Mouse (Mus musculus): ENCODE data around the gene Oas1g. TPM values are rescaled to one million over a fixed set of nuclear protein-coding genes. Genes with fewer than 3 reads are reported as not detected.
"Not testable (repeated sequence)": the region's sequence is repeated elsewhere in the genome, so short reads cannot be mapped to it uniquely, and the experiment has no call there.

Oas1g gene
- polyA plus RNA-seq, 1 experiment from 2014 or later = not detected

DNA sequence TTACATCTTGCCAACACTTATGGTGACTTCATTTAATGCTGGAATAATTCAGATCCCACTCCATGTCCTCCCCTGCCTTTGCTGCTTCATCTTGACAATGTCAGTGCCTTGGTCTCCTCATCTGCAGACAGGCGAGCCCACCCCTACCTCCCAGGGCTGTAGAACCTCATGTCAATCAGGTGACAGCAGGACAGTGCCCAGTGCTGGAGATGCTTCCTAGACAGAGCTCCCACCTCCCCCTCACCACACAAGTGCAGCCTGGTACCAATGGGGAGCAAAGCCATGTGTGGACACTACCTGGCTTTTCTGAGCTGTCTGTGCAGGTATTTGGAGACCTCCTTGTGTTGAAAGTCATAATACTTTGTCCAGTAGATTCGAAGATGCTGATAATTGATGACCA lies 8.6 kb downstream of the Oas1g start:
- H3K4me1 ChIP-seq; H3K27me3 ChIP-seq (ENCODE audit: insufficient read depth, poor library complexity, severe bottlenecking); H3K27ac ChIP-seq; H3K4me3 ChIP-seq; H3K36me3 ChIP-seq; H3K9me3 ChIP-seq: not testable (repeated sequence)
- WGBS = 65% methylated on average over 2 of the region's 2 CpGs
- DNase-seq (ENCODE audit: low spot score) = peak; percentile 52

DNA sequence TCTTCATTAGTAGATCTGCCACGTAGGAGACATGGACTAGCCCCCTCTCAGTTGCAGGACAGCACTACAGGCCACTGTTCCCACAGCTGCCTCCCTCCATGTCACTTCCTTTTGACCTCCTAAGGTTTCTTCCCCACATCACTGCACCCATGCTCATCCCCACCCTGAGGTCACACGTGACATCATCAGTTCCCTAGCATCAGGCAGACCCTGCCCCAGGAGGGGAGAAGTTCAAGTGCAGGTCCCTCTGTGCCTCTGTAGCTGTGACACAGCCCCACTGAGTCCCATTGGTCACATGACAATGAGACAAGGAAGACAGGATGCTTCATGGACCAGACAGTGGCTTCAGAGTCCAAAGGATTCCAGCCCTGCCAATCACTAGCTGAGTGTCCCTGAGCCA lies 10.0 kb downstream of the Oas1g start:
- not testable (repeated sequence) for H3K4me1 ChIP-seq; H3K9me3 ChIP-seq; H3K27me3 ChIP-seq (ENCODE audit: insufficient read depth, poor library complexity, severe bottlenecking); H3K27ac ChIP-seq; H3K4me3 ChIP-seq; H3K36me3 ChIP-seq
- 57% methylated on average over 2 of the region's 2 CpGs for WGBS
- DNase-seq (ENCODE audit: low spot score) = peak; percentile 27

DNA sequence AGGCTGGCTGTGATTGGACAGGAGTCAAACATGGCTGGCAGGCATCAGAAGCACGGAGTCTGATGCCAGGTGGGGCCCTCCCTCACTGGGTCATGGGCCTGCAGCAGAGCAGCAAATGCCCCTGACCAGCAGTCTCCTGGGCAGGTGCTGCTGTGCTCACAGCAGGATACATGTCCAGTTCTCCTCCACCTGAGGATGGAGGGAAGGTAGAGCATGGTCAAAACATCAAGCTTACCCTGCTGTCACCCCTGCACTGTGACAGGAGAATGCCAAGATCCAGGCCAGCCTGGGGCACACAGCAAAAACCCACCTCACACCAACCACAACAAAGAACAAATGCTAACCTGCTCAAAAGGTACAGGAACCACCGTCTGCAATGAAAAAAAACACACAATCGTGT lies 10.6 kb downstream of the Oas1g start:
- not testable (repeated sequence) for H3K9me3 ChIP-seq; DNase-seq (ENCODE audit: low spot score); H3K4me1 ChIP-seq; H3K4me3 ChIP-seq; H3K27ac ChIP-seq; H3K27me3 ChIP-seq (ENCODE audit: insufficient read depth, poor library complexity, severe bottlenecking); H3K36me3 ChIP-seq
- 62% methylated on average over 2 of the region's 3 CpGs for WGBS

GRCm38 (mm10) chr5:120871469-120871868 lies 15.9 kb downstream of the Oas1g start:
- Histone ChIP-seq H3K9me3 (no peaks in the 10 kb centered on the region), H3K4me3 (no peak overlapping the region), H3K4me1 (no peaks in the 10 kb centered on the region), H3K27me3 (ENCODE audit: insufficient read depth, poor library complexity, severe bottlenecking) (peaks cover 13% of the 10 kb centered on the region; the same call in 1 of the 2 replicates), H3K36me3 (no peaks in the 10 kb centered on the region), H3K27ac (no peak overlapping the region)
- DNase-seq (ENCODE audit: low spot score) = peak; percentile 60
- WGBS = 60% methylated on average over 2 of the region's 2 CpGs

DNA sequence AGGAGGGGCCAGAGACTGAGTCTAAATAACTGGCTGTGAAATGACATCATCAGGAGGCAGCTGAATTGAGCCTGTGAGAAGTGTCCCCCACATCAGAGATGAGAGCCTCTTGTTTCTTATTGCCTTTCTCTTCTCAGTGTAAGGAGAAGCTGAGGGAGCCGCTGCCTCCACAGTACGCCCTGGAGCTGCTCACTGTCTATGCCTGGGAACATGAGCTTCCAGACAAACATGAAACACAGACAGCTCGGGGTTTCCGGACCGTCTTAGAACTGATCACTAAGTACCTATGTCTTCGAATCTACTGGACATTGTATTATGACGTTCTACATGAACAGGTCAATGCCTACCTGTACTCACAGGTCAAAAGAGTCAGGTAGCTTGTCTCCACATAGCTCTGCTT lies 16.6 kb downstream of the Oas1g start:
- H3K36me3 ChIP-seq = no peaks in the 10 kb centered on the region
- WGBS = 79% methylated on average over 7 of the region's 7 CpGs
- peaks cover 13% of the 10 kb centered on the region; the same call in 1 of the 2 replicates for H3K27me3 ChIP-seq (ENCODE audit: insufficient read depth, poor library complexity, severe bottlenecking)
- no peak overlapping the region for H3K27ac ChIP-seq
- DNase-seq (ENCODE audit: low spot score) = peak; percentile 66
- H3K9me3 ChIP-seq = no peaks in the 10 kb centered on the region
- H3K4me3 ChIP-seq = no peak overlapping the region
- H3K4me1 ChIP-seq = no peaks in the 10 kb centered on the region

DNA sequence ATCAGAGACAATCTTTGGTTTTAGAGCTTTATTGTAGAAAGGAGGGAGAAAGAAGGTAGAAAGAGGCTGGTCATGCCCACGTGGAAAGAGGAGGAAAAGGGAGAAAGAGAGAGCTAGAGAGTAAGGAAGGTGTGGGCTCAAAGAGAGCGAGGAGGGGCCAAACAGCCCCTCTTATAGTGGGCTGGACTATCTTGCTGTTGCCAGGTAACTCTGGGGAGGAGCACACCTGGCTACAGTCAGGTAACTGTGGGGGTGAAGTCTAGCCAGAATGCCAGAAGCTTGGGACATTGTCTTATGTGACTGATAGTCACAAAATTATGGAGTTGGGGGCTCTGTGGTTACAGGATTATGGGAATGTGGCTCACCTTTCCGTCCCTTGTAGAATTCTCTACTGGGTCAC lies 17.3 kb downstream of the Oas1g start:
- Histone ChIP-seq H3K4me3 (no peak overlapping the region), H3K27ac (no peak overlapping the region), H3K27me3 (ENCODE audit: insufficient read depth, poor library complexity, severe bottlenecking) (peaks cover 13% of the 10 kb centered on the region; the same call in 1 of the 2 replicates), H3K36me3 (no peaks in the 10 kb centered on the region), H3K4me1 (no peaks in the 10 kb centered on the region), H3K9me3 (no peaks in the 10 kb centered on the region)
- 68% methylated on average over 3 of the region's 3 CpGs for WGBS
- DNase-seq (ENCODE audit: low spot score) = peak; percentile 56

- DNase-seq (ENCODE audit: low spot score) = peak; percentile 65
- Histone ChIP-seq H3K4me3 (no peak overlapping the region), H3K4me1 (no peaks in the 10 kb centered on the region), H3K27ac (no peak overlapping the region), H3K36me3 (no peaks in the 10 kb centered on the region), H3K27me3 (ENCODE audit: insufficient read depth, poor library complexity, severe bottlenecking) (peaks cover 13% of the 10 kb centered on the region; the same call in 1 of the 2 replicates), H3K9me3 (no peaks in the 10 kb centered on the region)
- WGBS = 69% methylated on average over 7 of the region's 7 CpGs
These were observed 17.9 kb downstream of the Oas1g start for GRCm38 (mm10) chr5:120869436-120870015.

GRCm38 (mm10) chr5:120865336-120865860 lies 22.0 kb downstream of the Oas1g start:
- peak; percentile 73 for DNase-seq (ENCODE audit: low spot score)
- WGBS = 52% methylated on average over 3 of the region's 3 CpGs
- H3K9me3 ChIP-seq = no peaks in the 10 kb centered on the region

DNA sequence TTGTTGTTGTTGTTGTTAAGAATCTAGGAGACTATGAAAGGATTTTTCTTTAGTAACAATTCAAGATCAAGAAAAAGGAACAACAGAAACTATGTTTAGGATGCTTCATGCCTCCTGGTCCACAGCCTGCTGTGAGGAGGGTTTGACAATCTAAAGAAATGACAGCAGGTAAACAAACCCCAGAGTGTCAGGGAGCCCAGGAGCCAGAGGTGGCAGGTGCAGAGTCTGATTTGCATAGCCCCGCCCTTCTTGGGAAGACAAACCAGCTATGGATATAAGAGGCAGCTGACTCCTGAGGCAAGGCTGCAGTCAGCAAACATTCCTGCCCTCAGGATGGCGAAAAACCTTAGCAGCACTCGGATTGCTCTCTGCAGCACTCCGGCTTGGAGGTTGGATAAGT lies 26.3 kb downstream of the Oas1g start, which contains the start of gene Oas1h:
Gene Oas1h (plus strand): TSS at position 301 of the 400 bp plus-strand sequence.
- no peaks in the 10 kb centered on the region for H3K36me3 ChIP-seq
- no peak for DNase-seq (ENCODE audit: low spot score)
- H3K4me3 ChIP-seq = no peak within 1 kb of the TSS
- WGBS = 56% methylated on average over 4 of the region's 4 CpGs
- no peak within 1 kb of the TSS for H3K27ac ChIP-seq
- no peaks in the 10 kb centered on the region for H3K4me1 ChIP-seq
- no peaks in the 10 kb centered on the region for H3K9me3 ChIP-seq
- no peaks in the 10 kb centered on the region; the same call in 1 of the 2 replicates for H3K27me3 ChIP-seq (ENCODE audit: insufficient read depth, poor library complexity, severe bottlenecking)

More at GRCm38 (mm10) chr5:120865336-120865860, 22.0 kb downstream of the Oas1g start:
- Histone ChIP-seq H3K36me3 (no peaks in the 10 kb centered on the region), H3K27ac (no peak overlapping the region), H3K27me3 (ENCODE audit: insufficient read depth, poor library complexity, severe bottlenecking) (peaks cover 13% of the 10 kb centered on the region; the same call in 1 of the 2 replicates), H3K4me3 (no peak overlapping the region), H3K4me1 (no peaks in the 10 kb centered on the region)

GRCm38 (mm10) chr5:120859241-120859640 lies 28.2 kb downstream of the Oas1g start:
- Histone ChIP-seq H3K27ac (no peak overlapping the region), H3K9me3 (0 out of 2 replicates have a peak, but pooled peaks cover 3% of the 10 kb centered on the region), H3K4me1 (no peaks in the 10 kb centered on the region), H3K4me3 (no peak overlapping the region), H3K36me3 (no peaks in the 10 kb centered on the region), H3K27me3 (ENCODE audit: insufficient read depth, poor library complexity, severe bottlenecking) (no peaks in the 10 kb centered on the region; the same call in 1 of the 2 replicates)
- DNase-seq (ENCODE audit: low spot score) = no peak
- WGBS = 56% methylated on average over 2 of the region's 2 CpGs

DNA sequence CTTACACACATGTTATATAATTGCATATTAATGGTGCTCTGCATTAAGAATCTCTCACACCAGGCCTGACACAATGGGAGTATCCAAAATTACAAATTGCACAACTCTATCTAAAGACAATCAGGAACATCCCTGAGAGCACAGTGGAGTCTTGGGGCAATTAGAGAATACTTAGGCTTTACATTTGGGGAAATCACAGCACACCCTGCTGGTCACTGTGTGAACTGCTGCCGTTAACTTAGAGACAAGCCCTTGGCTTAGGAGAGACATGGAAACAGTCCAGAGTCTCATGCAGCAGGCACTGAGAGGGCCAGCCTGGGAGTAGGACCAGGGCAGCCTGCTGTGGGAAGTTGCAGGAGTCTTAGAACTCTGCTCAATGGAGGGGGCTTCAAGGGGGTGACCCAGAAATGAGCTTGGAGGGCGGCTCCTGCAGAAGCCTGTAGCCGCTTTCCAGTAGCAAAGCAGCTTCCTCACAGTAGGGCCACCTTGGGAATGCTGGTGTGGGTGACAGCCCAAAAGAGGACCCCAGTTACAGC lies 37.7 kb downstream of the Oas1g start:
- WGBS = 57% methylated on average over 3 of the region's 3 CpGs

GRCm38 (mm10) chr5:120847067-120847466 lies 40.3 kb downstream of the Oas1g start, which contains the start of gene Oas1f:
Gene Oas1f, plus strand, starts transcription at chr5:120847367.
- DNase-seq (ENCODE audit: low spot score) = no peak
- H3K4me3 ChIP-seq = no peak within 1 kb of the TSS
- H3K36me3 ChIP-seq = no peaks in the 10 kb centered on the region
- no peak within 1 kb of the TSS for H3K27ac ChIP-seq
- H3K27me3 ChIP-seq (ENCODE audit: insufficient read depth, poor library complexity, severe bottlenecking) = 0 out of 2 replicates have a peak, but pooled peaks cover 4% of the 10 kb centered on the region
- no peaks in the 10 kb centered on the region for H3K9me3 ChIP-seq
- 80% methylated on average over 4 of the region's 4 CpGs for WGBS
- H3K4me1 ChIP-seq = no peaks in the 10 kb centered on the region

More for the DNA sequence above, 37.7 kb downstream of the Oas1g start:
- H3K9me3 ChIP-seq = 0 out of 2 replicates have a peak, but pooled peaks cover 6% of the 10 kb centered on the region
- H3K4me1 ChIP-seq = no peaks in the 10 kb centered on the region
- no peak overlapping the region for H3K4me3 ChIP-seq
- H3K36me3 ChIP-seq = no peaks in the 10 kb centered on the region
- no peak overlapping the region for H3K27ac ChIP-seq
- 0 out of 2 replicates have a peak, but pooled peaks cover 4% of the 10 kb centered on the region for H3K27me3 ChIP-seq (ENCODE audit: insufficient read depth, poor library complexity, severe bottlenecking)
- DNase-seq (ENCODE audit: low spot score) = no peak

DNA sequence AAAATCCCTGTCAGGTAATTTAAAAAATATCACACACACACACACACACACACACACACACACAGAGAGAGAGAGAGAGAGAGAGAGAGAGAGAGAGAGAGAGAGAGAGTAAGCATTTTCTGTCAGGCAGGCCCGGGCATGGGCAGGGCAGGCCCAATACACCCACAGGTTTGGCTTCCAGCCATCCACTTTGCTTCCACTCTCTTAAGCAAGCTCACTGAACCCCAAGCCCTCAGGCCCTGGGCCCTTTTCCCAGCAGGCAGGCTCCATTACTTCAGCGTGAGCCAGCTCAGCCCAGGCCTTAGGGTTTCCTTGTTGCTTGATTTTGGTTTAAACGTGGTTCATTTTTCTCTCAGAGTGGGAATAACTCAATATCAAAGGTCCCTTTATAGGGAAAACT lies 42.7 kb downstream of the Oas1g start:
- 81% methylated on average over 3 of the region's 3 CpGs for WGBS

More for the DNA sequence above, 42.7 kb downstream of the Oas1g start:
- no peaks in the 10 kb centered on the region for H3K36me3 ChIP-seq
- H3K27me3 ChIP-seq (ENCODE audit: insufficient read depth, poor library complexity, severe bottlenecking) = peaks cover 4% of the 10 kb centered on the region; the same call in 1 of the 2 replicates
- no peaks in the 10 kb centered on the region for H3K4me1 ChIP-seq
- no peak for DNase-seq (ENCODE audit: low spot score)
- no peaks in the 10 kb centered on the region for H3K9me3 ChIP-seq
- no peak overlapping the region for H3K27ac ChIP-seq
- no peak overlapping the region for H3K4me3 ChIP-seq

Data from heart, embryonic 10.5 days (tissue).